26 mouse cellular contexts compared by ENCODE assay signal in the genomic region with DNA sequence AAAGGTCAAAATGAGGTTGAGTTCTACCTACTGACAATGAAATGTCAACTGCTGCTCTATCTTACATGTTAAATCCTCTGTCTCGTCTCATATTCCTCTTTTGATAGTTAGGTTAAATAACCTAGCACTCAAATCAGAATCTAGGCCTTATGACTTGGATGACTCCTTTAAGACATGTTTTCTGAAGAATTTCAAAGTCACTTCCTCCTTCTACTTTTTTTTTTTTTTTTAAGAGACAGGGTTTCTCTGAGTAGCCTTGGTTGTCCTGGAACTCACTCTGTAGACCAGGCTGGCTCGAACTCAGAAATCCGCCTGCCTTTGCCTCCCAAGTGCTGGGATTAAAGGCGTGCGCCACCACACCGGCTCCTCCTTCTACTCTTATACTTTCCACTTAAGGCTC.
"Had no signal": no experiment of that assay in that cellular context is flagged by ENCODE, and none has a peak within 500 bp of the region (broad histone marks: within the 10 kb centered on the region; RNA-seq: fewer than 3 reads in every experiment).

No protein-coding gene starts in this region.

- ATAC-seq: hindbrain, postnatal 0 days; intestine, embryonic 16.5 days had no signal

- H3K9me3 ChIP-seq: heart, embryonic 13.5 days; heart, embryonic 15.5 days; hindbrain, embryonic 13.5 days; hindbrain, embryonic 15.5 days; kidney, embryonic 15.5 days; limb, embryonic 12.5 days; liver, embryonic 13.5 days had no signal

- H3K9ac ChIP-seq: heart, embryonic 13.5 days; heart, embryonic 15.5 days; hindbrain, embryonic 13.5 days; hindbrain, embryonic 15.5 days; kidney, embryonic 15.5 days; limb, embryonic 12.5 days; liver, embryonic 13.5 days had no signal

- H3K27ac ChIP-seq: heart, adult 2 months; heart, embryonic 13.5 days; heart, embryonic 15.5 days; hindbrain, embryonic 13.5 days; hindbrain, embryonic 15.5 days; hindbrain, postnatal 0 days; kidney, embryonic 15.5 days; kidney, postnatal 0 days; limb, embryonic 12.5 days; liver, embryonic 13.5 days had no signal

- DNase-seq: gastrocnemius, postnatal 14 days; gastrocnemius, postnatal 36 days; heart, adult 11 months; heart, adult 2 months; heart, postnatal 14 days; heart, postnatal 36 days; kidney, adult 11 months; kidney, adult 2 months; kidney, adult 9 months; kidney, postnatal 14 days; kidney, postnatal 36 days; layer of hippocampus, adult 9-11 months; layer of hippocampus, postnatal 36 days; left cerebral cortex, postnatal 4 days; liver, embryonic 13.5 days had no signal

- H3K27me3 ChIP-seq: heart, embryonic 13.5 days; heart, embryonic 15.5 days; hindbrain, embryonic 13.5 days; hindbrain, embryonic 15.5 days; kidney, embryonic 15.5 days; limb, embryonic 12.5 days; liver, embryonic 13.5 days had no signal

- H3K4me2 ChIP-seq: heart, embryonic 11.5 days; heart, embryonic 13.5 days; heart, embryonic 15.5 days; hindbrain, embryonic 13.5 days; hindbrain, embryonic 15.5 days; kidney, embryonic 15.5 days; limb, embryonic 12.5 days; liver, embryonic 11.5 days; liver, embryonic 13.5 days had no signal

- H3K4me3 ChIP-seq: heart, adult 2 months; heart, embryonic 13.5 days; heart, embryonic 15.5 days; hindbrain, embryonic 13.5 days; hindbrain, embryonic 15.5 days; kidney, embryonic 15.5 days; limb, embryonic 12.5 days; liver, embryonic 13.5 days had no signal

- H3K4me1 ChIP-seq: heart, embryonic 13.5 days; heart, embryonic 15.5 days; hindbrain, embryonic 13.5 days; hindbrain, embryonic 15.5 days; kidney, embryonic 15.5 days; limb, embryonic 12.5 days; liver, embryonic 13.5 days had no signal
